Mouse (Mus musculus) cerebellum, adult 9-10 months (tissue): ENCODE results near the gene 0610009B22Rik.

Experiments
- DNase-seq: peaks from one replicate; pipeline ENCODE4 v3.0.0; 2022

0610009B22Rik gene

GRCm38 (mm10) chr11:51658291-51658690, 30.4 kb downstream of the 0610009B22Rik start:
- no peak for DNase-seq

GRCm38 (mm10) chr11:51656798-51657521, 31.7 kb downstream of the 0610009B22Rik start:
- no peak for DNase-seq

DNA sequence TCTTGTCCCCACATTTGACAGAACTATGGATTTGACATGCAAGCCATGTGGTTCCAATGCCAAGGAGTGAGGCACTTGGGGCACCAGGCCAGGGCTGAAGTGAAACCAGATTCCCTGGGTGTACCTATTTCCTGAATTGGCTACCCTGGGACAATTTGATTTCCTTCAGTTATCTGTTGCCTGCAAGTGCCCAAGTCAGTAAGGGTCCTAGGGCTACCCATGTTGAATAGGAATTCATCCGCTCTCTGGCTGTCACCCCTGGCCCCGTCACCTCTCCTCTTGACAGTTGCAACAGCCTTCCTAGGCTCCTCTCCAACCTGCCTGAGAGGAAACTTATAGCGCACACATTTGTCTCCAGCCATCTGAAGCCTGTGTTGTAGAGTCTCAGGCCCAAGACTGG, 33.8 kb downstream of the 0610009B22Rik start:
- no peak for DNase-seq

GRCm38 (mm10) chr11:51653736-51654135, 34.9 kb downstream of the 0610009B22Rik start:
- DNase-seq = no peak

DNA sequence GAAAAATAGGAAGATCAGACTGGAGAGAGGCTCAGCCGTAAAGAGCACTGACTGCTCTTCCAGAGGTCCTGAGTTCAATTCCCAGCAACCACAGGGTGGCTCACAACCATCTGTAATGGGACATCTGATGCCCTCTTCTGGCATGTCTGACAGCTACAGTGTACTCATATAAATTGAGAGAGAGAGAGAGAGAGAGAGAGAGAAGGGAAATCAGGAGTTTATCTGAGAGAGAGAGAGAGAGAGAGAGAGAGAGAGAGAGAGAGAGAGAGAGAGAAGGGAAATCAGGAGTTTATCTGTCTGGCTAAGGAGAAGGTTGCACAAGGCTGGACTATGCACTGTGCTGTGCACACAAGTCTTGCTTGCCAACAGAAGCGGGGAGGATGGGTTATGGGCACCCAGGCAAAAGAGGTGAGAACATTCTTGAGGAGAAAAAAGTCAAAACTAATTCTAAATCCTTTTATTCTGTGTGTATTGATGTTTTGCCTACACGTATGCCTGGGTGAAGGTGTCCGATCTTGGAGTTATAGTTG, 35.7 kb downstream of the 0610009B22Rik start:
- DNase-seq = no peak

DNA sequence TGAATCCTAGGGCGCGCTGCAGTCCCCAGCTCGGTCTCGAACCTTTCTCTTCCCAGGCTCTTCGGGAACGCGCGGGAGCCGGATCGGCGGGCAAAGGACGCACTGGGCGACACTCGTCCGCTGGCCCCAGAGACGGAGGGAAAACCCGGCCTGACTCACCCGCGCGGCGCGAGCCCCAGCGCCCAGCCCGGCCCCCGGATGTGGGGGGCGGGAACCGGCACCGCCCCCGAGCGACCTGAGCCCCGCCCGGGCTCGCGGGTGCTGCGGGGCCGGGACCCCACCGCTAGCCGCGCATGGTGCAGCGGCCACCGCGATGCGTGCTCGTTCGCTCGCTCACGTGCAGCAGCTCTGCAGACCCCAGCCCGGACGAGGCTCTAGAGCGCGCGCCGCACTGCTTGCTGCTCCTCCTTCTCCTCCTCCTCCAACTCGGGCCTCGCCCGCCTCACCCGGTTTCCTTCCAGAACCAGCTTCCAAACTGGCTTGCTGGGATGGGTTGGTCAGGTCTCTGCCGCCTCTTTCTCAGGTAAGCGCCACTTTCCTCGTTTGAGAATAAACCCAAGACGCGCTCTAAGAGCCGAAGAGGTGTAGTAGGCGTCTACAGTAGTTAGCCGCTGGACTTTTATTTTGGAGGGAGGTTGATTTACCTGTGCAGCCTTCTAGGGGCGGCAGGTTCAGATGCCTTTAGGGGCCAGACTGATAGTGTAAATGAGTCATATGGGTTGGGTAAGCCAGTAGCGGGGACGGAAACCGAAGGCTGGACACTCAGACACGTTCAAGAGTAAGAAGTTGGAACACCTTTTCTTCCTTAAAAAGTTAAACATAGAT, 37.8 kb downstream of the 0610009B22Rik start, which contains the start of the genes N4bp3 and D930048N14Rik:
TSS of gene N4bp3 (minus strand) at position 152 of the 825 bp plus-strand sequence.
TSS of gene D930048N14Rik (plus strand) at position 264 of the 825 bp plus-strand sequence.
- peak; percentile 32 for DNase-seq

DNA sequence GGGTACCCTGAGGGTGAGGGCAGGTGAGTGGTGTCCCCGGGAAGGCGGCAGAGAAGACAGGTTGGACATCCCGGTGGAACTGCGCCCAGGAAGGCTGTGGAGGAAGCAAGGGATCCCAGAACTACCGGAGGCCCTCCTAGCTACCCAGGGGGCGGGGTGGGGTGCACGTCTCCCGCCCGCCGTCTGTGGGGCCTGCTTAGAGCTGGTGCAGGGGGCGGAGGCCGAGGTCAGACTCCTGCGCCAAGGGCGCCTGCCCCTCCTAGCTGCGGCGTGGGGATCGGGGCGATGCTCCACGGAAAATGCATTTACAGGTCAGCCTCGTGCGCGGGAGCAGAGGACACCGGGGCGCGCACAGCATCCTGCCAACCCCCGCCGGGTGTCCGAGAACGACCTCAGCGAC, 38.4 kb downstream of the 0610009B22Rik start:
- DNase-seq = peak; percentile 22

DNA sequence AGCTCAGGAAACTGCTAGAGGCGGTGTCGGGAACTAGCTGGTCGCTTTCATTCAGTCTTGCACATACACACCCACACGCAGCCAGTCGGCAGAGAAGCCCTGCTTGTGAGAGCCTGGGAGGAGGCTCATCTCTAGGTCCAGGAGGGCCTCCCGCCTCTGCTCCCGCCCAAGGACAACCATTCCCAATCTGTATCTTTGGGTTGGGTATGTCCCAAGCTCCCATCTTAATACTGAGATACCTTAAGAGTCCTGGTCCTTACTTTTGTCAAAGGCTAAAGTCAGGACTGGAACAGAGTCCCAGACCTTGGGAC, 38.8 kb downstream of the 0610009B22Rik start:
- DNase-seq = no peak

DNA sequence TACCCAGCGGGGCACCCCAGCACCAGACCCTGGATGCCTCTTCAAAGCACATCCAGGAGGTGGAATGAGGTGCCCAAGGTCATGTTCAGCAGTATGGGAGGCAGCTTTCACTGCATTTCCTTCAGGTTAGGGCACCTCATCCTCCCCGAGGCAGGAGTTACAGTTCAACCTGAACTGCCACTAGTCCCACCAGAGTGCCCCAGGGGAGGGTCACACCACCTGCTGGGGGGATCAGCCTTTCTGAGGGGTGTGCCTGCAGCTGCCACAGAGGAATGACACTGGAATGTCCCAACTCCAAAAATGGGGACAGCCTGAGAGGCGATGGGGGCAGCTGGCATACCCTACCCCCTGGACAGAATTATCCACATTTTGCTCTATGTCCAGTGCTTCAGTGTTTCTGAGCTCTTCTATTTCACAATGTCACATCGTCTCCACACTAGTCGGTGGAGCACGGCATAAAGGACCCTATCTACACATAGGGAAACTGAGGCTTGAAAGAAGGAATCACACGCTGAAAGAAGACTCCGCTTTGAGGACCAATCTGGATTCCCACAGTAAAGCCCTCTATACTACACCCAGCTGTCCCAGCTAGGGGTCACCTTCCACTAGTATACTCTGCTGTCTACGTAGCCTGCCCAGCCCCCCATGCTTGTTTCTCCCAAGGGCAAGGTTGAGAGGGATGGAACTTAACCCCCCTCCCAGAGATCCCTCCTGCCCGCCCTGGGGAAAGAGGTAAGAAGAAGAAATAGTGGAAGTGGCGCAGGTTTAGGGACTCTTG, 39.4 kb downstream of the 0610009B22Rik start:
- DNase-seq = peak; percentile 20

GRCm38 (mm10) chr11:51648566-51648965, 40.1 kb downstream of the 0610009B22Rik start:
- DNase-seq = peak; percentile 26

- peak; percentile 10 for DNase-seq
These were observed 41.7 kb downstream of the 0610009B22Rik start for GRCm38 (mm10) chr11:51646751-51647667.

DNA sequence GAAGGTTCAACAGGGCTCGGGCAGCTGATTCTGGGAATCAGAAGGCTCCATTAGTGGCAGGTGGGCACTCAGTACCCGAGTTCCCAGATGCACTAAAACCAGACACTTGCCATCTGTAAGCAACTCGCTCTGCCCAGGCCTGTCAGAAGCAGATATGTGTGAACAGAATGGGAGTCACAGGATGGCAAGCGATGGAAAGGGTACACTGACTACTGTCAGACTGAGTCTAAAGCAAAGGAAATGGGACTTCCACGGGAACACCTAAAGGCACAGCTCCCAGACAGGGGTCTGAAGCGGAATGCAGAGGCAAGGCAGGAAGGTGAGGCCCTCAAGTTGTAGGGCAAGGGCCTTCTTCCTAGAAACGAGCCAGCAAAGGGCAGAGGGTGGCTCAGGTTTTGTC, 42.4 kb downstream of the 0610009B22Rik start:
- DNase-seq = no peak

DNA sequence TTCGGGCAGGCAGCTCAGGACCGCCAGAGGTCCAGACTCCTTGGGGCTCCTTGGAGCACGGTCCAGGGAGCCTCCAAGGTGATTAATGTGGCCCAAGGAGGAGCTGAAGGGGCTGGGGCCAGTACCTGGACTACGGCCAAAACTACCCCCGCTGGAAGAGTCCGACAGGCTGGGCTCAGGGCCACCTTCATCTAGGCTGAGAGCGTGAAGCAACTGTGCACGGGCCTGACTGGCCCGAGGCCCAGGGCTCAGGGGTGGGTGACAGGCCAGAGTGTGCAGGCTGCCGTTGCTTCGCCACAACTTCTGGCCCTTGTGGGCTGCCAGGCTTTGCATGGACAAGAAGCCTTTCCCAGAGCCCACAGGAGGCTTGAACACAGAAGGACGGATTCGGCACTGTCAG, 43.4 kb downstream of the 0610009B22Rik start:
- peak; percentile 23 for DNase-seq

DNA sequence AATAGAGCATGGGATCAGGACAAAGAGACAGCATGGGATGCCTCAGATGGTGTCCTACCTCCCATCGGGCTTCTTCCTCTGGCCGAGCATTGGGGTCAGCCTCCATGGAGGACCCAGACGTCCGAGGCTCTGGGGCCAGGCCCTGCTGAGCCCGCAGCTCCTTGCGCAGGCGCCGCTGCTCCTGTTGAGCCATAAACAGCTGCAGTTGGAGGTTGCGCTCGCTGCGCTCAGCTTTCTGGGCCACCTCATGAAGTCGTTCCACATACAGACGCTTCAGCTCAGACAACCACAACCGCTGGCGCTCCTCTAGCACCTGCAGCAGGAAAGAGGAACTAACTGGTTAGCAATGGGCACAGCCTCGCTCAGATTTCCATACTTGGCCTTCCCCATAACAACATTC, 44.5 kb downstream of the 0610009B22Rik start:
- peak; percentile 8 for DNase-seq

GRCm38 (mm10) chr11:51643761-51644160, 44.9 kb downstream of the 0610009B22Rik start:
- peak; percentile 60 for DNase-seq

DNA sequence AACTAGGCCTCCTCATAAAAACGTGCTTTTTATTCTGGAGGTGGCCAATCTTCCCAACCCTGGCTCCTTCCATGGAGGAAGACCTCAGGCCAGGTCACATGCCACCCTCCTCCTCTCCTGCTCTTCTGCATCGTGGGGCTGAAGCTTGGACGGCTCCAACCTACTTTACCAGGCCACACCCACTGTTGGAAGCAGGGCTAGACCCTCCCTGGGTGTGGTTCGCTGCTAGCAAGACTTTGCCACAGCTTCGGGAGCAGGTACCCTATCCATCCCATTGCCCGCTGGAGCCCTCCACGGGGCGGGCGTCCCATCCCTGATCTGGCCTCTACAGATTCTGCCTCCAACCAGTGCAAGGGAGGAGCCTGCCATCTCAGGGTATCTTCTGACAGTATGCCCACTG, 45.5 kb downstream of the 0610009B22Rik start:
- peak; percentile 41 for DNase-seq

GRCm38 (mm10) chr11:51640748-51641147, 47.9 kb downstream of the 0610009B22Rik start:
- peak; percentile 17 for DNase-seq

DNA sequence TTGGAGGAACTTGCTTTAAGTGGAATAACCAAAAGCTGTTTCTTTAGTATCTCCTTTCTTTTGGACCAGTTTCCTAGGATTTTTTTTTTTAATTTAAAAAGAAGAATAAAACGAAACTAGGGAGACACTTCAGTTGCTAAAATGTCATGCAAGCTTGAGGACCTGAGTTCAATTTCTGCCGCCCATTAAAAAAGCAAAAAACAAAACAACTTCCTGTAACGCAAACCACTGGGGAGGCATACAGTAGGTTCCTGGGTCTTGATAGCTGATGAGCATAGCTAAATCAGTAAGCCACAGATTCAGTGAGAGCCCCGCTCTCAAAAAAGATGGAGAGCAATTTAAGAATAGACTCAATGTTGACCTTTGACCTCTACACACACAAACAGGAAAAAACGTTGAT, 50.2 kb downstream of the 0610009B22Rik start:
- DNase-seq = peak; percentile 8

DNA sequence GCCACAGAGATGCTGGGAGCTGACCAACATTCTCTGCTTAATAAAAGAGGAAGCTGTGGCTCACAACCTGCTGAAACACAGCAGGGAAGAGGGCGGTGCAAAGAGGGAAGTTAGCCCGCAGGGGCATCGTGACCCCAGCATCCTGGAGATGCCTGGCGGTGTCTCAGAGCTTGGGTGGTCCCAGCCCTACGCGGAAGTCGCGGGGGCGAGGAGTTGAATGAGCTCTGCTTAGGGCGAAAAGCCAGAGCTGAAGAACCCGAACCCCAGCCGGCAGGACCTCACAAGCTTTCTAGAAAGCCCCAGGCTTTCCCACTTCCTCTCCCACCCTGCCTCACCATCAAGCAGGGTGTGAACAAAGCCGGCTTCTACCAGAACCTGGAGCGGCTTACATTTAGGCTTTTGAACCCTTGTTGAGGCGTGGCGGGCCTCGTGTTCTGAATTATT, 50.7 kb downstream of the 0610009B22Rik start:
- no peak for DNase-seq

GRCm38 (mm10) chr11:51636323-51636684, 52.4 kb downstream of the 0610009B22Rik start:
- peak; percentile 76 for DNase-seq

DNA sequence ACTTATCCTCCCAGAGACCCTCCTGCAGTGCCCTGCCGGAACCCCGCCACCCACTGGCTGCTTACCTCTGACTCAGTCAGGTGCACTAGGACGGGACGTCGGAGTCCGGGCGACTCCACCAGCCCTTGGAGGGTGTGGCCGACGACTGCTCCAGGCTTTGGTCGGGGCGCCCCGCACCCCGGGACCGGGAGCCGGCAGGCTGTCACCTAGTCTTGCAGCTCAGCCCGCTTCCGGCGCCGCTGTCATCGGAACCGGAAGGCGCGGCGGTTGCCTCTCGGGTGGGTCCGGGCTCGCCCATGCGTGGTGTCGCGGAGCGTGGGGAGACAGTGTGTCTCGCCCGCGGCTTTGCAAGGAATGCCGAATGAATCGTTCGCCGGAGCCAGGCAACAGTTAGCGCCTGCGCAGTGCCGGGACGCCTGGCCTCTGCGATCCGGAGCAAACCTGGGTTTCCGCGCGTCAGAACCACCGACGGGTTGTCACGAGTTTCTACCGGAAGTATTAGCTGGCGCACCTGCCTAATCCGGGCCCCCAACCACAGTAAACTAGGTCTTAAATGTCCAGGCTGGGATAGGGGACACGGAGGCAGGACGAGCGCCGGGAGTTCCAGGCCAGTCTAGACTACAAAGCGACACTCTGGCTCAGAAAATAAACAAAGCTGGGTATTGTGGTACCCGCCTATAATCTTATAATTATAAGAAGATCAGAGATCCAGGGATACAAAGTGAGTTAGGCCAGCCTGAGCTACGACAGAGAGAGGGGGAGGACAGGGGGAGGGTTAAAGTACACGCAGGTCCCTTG, 53.0 kb downstream of the 0610009B22Rik start, which contains the start of gene Rmnd5b:
TSS of gene Rmnd5b (minus strand) at position 372 of the 798 bp plus-strand sequence.
- peak; percentile 90 for DNase-seq
